Mouse (Mus musculus): ENCODE measurements around the gene Dpf3. TPM values are rescaled to one million over a fixed set of nuclear protein-coding genes. Genes with fewer than 3 reads are reported as not detected.

The Dpf3 gene
- polyA plus RNA-seq, 1 experiment = 1.6 TPM

DNA sequence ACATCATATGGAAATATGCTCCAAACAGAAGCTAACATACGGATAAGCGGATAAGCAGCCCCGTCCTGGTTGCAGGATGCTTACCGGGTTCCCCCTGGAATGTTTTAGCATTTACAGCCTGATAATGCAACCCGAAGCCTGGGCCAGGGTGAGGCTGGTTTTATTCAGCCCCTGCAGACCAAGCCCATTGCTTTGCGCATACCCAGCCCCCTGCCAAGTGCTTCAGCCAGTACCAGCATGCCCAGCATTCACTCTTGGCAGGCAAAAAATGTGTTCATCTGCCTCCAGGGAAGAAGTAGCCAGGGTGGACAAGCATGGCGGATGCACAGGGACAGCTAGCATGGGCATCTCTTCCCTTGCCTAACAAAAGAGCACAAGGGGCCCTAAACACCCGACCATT is 279.5 kb downstream of the Dpf3 start:
- Histone ChIP-seq H3K27ac (ENCODE audit: insufficient read depth, low read length) (no peak overlapping the region), H3K27me3 (ENCODE audit: control insufficient read depth, insufficient read depth, low read length) (no peaks in the 10 kb centered on the region), H3K4me1 (ENCODE audit: control insufficient read depth, insufficient read depth, insufficient read length) (no peaks in the 10 kb centered on the region), H3K36me3 (ENCODE audit: control insufficient read depth, insufficient read depth, low read length) (no peaks in the 10 kb centered on the region), H3K4me3 (ENCODE audit: extremely low read depth, insufficient read depth, insufficient read length) (no peak overlapping the region)
- WGBS = 77% methylated on average over 8 of the region's 8 CpGs
- TF ChIP-seq CTCF (IDR thresholded peaks at IDR 0.05; ENCODE audit: extremely low read depth, insufficient read depth, insufficient read length, insufficient replicate concordance) (no peak), POLR2A (IDR thresholded peaks at IDR 0.05; ENCODE audit: low read depth, low read length) (no peak)
- DNase-seq (ENCODE audit: low read depth in 1 of 2, low spot score in 2 of 2) = no peak

DNA sequence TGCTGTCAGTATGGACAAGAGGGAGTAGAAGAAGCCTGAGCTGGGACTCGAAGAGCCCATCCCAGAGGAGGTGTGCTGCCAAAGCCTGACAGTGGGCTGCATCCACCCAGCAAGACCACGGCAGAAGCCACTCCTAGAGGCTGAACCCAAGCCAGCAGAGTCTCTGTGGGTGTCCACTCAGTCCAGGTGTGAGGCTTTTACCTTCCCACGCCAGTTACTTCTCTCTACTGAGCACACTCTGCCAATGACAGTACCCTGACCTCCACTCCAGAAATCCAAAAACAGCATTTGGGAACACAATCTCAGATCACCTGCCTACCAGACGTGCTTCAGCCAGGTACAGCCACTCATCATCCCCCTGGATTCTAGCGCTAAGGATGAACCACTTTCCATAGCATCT is 280.0 kb downstream of the Dpf3 start:
- DNase-seq (ENCODE audit: low read depth in 1 of 2, low spot score in 2 of 2) = no peak
- TF ChIP-seq POLR2A (IDR thresholded peaks at IDR 0.05; ENCODE audit: low read depth, low read length) (no peak), CTCF (IDR thresholded peaks at IDR 0.05; ENCODE audit: extremely low read depth, insufficient read depth, insufficient read length, insufficient replicate concordance) (no peak)
- Histone ChIP-seq H3K4me3 (ENCODE audit: extremely low read depth, insufficient read depth, insufficient read length) (no peak overlapping the region), H3K4me1 (ENCODE audit: control insufficient read depth, insufficient read depth, insufficient read length) (no peaks in the 10 kb centered on the region), H3K36me3 (ENCODE audit: control insufficient read depth, insufficient read depth, low read length) (no peaks in the 10 kb centered on the region), H3K27me3 (ENCODE audit: control insufficient read depth, insufficient read depth, low read length) (no peaks in the 10 kb centered on the region), H3K27ac (ENCODE audit: insufficient read depth, low read length) (no peak overlapping the region)
- WGBS = 65% methylated on average over 5 of the region's 5 CpGs

DNA sequence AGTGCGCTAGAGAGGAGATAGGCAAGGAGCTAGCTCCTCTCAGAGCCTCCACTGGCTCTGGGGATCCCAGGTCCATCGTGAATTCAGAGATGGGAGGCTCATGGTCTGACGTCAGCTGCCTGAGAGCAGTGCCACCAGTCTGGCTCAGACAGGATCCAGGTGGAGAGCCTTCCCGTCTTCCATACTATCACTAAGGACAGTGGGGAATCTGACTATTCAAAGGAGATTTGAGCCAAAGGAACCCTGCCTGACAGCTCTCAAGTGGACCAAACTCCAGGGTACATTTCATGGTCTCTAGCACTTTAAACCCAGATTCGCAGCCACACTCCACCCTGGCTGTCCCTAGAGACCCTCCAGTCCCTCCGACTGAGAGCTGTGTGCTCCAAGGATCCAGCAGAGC is 280.6 kb downstream of the Dpf3 start:
- WGBS = 81% methylated on average over 6 of the region's 6 CpGs
- no peak for DNase-seq (ENCODE audit: low read depth in 1 of 2, low spot score in 2 of 2)
- TF ChIP-seq CTCF (IDR thresholded peaks at IDR 0.05; ENCODE audit: extremely low read depth, insufficient read depth, insufficient read length, insufficient replicate concordance) = no peak
- TF ChIP-seq POLR2A (IDR thresholded peaks at IDR 0.05; ENCODE audit: low read depth, low read length) = no peak

DNA sequence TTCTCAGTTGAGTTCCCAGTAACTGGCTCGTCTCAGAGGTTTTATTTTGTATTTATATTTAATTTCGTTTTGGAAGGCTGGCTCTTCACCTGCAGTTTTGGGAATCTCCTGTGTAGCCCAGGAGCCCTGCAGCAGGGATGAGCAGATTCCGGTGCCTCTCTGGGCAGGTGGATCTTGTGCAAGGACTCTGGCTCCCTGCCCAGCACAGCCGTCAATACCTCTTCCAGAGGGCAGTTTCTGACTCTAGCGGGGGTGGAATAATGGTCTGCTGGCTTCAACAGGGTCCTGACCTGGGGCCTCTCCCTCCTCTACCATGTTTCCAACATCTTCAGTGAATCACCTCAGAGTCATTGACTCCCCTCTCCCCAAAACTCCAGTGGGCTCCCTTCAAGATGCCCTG is 283.2 kb downstream of the Dpf3 start:
- no peak for DNase-seq (ENCODE audit: low read depth in 1 of 2, low spot score in 2 of 2)
- TF ChIP-seq CTCF (IDR thresholded peaks at IDR 0.05; ENCODE audit: extremely low read depth, insufficient read depth, insufficient read length, insufficient replicate concordance) (no peak), POLR2A (IDR thresholded peaks at IDR 0.05; ENCODE audit: low read depth, low read length) (no peak)
- WGBS = 84% methylated on average over 5 of the region's 5 CpGs

More for the DNA sequence above, 280.6 kb downstream of the Dpf3 start:
- H3K27me3 ChIP-seq (ENCODE audit: control insufficient read depth, insufficient read depth, low read length) = no peaks in the 10 kb centered on the region
- no peak overlapping the region for H3K27ac ChIP-seq (ENCODE audit: insufficient read depth, low read length)
- H3K4me3 ChIP-seq (ENCODE audit: extremely low read depth, insufficient read depth, insufficient read length) = no peak overlapping the region
- no peaks in the 10 kb centered on the region for H3K4me1 ChIP-seq (ENCODE audit: control insufficient read depth, insufficient read depth, insufficient read length)
- no peaks in the 10 kb centered on the region for H3K36me3 ChIP-seq (ENCODE audit: control insufficient read depth, insufficient read depth, low read length)

DNA sequence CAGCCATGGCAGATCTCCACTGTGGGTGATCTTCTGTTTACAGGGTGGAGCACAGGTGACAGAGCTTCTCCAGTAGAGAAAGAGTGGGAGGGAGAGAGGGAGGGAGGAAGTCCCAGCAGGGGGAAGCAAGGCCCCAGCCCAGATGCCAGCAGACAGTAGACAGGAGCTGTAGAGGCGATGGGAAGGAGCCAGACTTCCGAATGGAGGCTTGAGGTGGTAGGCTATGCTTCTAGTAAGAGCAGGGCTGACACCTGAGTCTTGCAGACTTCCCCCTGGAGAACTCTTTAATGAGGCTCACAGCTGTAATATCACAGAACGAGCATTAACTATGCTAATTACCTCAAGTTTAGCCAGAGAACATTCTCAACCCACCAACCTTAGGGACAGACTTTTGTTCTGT is 285.8 kb downstream of the Dpf3 start:
- no peak for TF ChIP-seq POLR2A (IDR thresholded peaks at IDR 0.05; ENCODE audit: low read depth, low read length)
- no peaks in the 10 kb centered on the region for H3K36me3 ChIP-seq (ENCODE audit: control insufficient read depth, insufficient read depth, low read length)
- H3K4me1 ChIP-seq (ENCODE audit: control insufficient read depth, insufficient read depth, insufficient read length) = no peaks in the 10 kb centered on the region
- WGBS = 60% methylated on average over 3 of the region's 3 CpGs
- DNase-seq (ENCODE audit: low read depth in 1 of 2, low spot score in 2 of 2) = no peak
- H3K4me3 ChIP-seq (ENCODE audit: extremely low read depth, insufficient read depth, insufficient read length) = no peak overlapping the region
- H3K27ac ChIP-seq (ENCODE audit: insufficient read depth, low read length) = no peak overlapping the region
- H3K27me3 ChIP-seq (ENCODE audit: control insufficient read depth, insufficient read depth, low read length) = no peaks in the 10 kb centered on the region

More for the DNA sequence above, 283.2 kb downstream of the Dpf3 start:
- Histone ChIP-seq H3K4me1 (ENCODE audit: control insufficient read depth, insufficient read depth, insufficient read length) (no peaks in the 10 kb centered on the region), H3K4me3 (ENCODE audit: extremely low read depth, insufficient read depth, insufficient read length) (no peak overlapping the region), H3K36me3 (ENCODE audit: control insufficient read depth, insufficient read depth, low read length) (no peaks in the 10 kb centered on the region), H3K27me3 (ENCODE audit: control insufficient read depth, insufficient read depth, low read length) (no peaks in the 10 kb centered on the region), H3K27ac (ENCODE audit: insufficient read depth, low read length) (no peak overlapping the region)

DNA sequence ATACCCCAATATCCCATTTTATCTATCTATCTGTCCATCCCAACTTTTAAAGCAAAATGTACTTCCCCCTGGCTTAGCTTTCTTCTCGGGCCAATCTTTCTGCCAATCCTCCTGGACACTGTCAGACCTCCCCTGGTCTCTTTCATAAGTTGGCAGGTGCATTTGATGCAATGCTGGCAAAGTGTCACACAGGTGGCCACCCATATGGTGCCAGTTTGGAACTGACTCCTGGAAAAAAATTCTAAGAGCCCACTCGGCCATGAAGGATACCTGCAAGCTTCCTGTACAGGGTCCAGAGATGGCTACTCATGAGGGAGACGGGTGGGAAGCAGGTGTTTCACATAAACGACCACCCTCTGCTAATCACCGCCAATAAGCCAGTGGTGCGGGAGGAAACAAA is 307.0 kb downstream of the Dpf3 start:
- Histone ChIP-seq H3K27me3 (ENCODE audit: control insufficient read depth, insufficient read depth, low read length) (no peaks in the 10 kb centered on the region), H3K36me3 (ENCODE audit: control insufficient read depth, insufficient read depth, low read length) (no peaks in the 10 kb centered on the region), H3K4me3 (ENCODE audit: extremely low read depth, insufficient read depth, insufficient read length) (no peak overlapping the region), H3K27ac (ENCODE audit: insufficient read depth, low read length) (no peak overlapping the region), H3K4me1 (ENCODE audit: control insufficient read depth, insufficient read depth, insufficient read length) (no peaks in the 10 kb centered on the region)
- DNase-seq (ENCODE audit: low read depth in 1 of 2, low spot score in 2 of 2) = no peak
- TF ChIP-seq POLR2A (IDR thresholded peaks at IDR 0.05; ENCODE audit: low read depth, low read length) (no peak), CTCF (IDR thresholded peaks at IDR 0.05; ENCODE audit: extremely low read depth, insufficient read depth, insufficient read length, insufficient replicate concordance) (no peak)
- 83% methylated on average over 6 of the region's 6 CpGs for WGBS

DNA sequence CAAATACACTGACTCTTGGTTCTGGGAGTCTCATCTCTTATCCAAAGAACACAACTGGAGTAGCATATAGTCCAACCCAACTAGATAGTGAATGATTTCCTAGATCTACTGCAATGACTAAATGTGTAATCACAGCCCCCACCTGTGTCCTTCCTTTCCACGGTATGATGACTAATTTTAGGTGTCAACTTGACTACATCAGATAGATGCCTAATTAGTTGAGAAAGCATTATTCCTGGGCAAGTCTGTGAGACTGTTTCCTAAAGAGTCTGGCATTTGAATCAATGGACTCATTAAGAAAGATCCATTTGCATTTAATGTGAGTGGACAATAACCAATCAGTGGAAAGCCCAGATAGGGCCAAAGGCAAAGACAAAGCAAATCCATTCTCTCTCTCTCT is 307.7 kb downstream of the Dpf3 start:
- H3K27me3 ChIP-seq (ENCODE audit: control insufficient read depth, insufficient read depth, low read length) = no peaks in the 10 kb centered on the region
- H3K36me3 ChIP-seq (ENCODE audit: control insufficient read depth, insufficient read depth, low read length) = no peaks in the 10 kb centered on the region
- no peak for DNase-seq (ENCODE audit: low read depth in 1 of 2, low spot score in 2 of 2)
- 76% methylated on average over 1 of the region's 1 CpGs for WGBS
- no peak overlapping the region for H3K4me3 ChIP-seq (ENCODE audit: extremely low read depth, insufficient read depth, insufficient read length)
- H3K4me1 ChIP-seq (ENCODE audit: control insufficient read depth, insufficient read depth, insufficient read length) = no peaks in the 10 kb centered on the region
- TF ChIP-seq POLR2A (IDR thresholded peaks at IDR 0.05; ENCODE audit: low read depth, low read length) = no peak
- no peak for TF ChIP-seq CTCF (IDR thresholded peaks at IDR 0.05; ENCODE audit: extremely low read depth, insufficient read depth, insufficient read length, insufficient replicate concordance)
- no peak overlapping the region for H3K27ac ChIP-seq (ENCODE audit: insufficient read depth, low read length)
